Mouse (Mus musculus) G1E (cell line): Measurements from ENCODE around the gene Kpna3. TPM values are rescaled to one million over a fixed set of nuclear protein-coding genes. Genes with fewer than 3 reads are reported as not detected.
A peak's percentile ranks its signal among the peaks of the same experiment; 100 is the strongest.

Experiments used
- ATAC-seq: 2 replicates; pipeline ENCODE4 v1.8.0; 2016; ENCODE audit warnings: mild to moderate bottlenecking; ENCODE audit not compliant: insufficient number of reproducible peaks, poor library complexity, low FRiP score, severe bottlenecking; ENCODE audit errors: extremely low read depth
- DNase-seq: peaks from one replicate; pipeline ENCODE4 v3.0.0; 2012; ENCODE audit warnings: low spot score
- H3K27me3 ChIP-seq: 2 replicates; pipeline ENCODE4 v1.6.1; 2012; ENCODE audit warnings: mild to moderate bottlenecking, low read length, inconsistent platforms; ENCODE audit not compliant: insufficient read depth
- H3K36me3 ChIP-seq: replicated peaks from 2 replicates; pipeline ENCODE3; 2012; ENCODE audit warnings: mild to moderate bottlenecking, inconsistent platforms
- H3K4me1 ChIP-seq: 2 replicates; pipeline ENCODE4 v1.6.1; 2012; ENCODE audit warnings: low read depth, low read length, inconsistent platforms, mixed read lengths; ENCODE audit not compliant: insufficient read depth
- H3K4me3 ChIP-seq: 2 replicates; pipeline ENCODE4 v1.5.1; 2012; ENCODE audit warnings: low read depth, mild to moderate bottlenecking, inconsistent platforms, low read length, moderate library complexity, mixed read lengths
- H3K9me3 ChIP-seq: replicated peaks from 2 replicates; pipeline ENCODE4 v1.6.1; 2012; ENCODE audit warnings: inconsistent platforms
- CTCF ChIP-seq: IDR thresholded peaks from 2 replicates; pipeline ENCODE4 v1.5.1; 2012; ENCODE audit warnings: low read depth, low read length, inconsistent platforms, mixed read lengths
- GATA1 ChIP-seq: IDR thresholded peaks from 2 replicates; pipeline ENCODE4 v1.6.1; 2012; ENCODE audit warnings: borderline replicate concordance, low read length, inconsistent platforms, mixed read lengths
- GATA2 ChIP-seq: IDR thresholded peaks from 2 replicates; pipeline ENCODE4 v1.6.1; 2012; ENCODE audit warnings: low read depth, low read length, inconsistent platforms, borderline replicate concordance
- POLR2AphosphoS5 ChIP-seq: IDR thresholded peaks from 2 replicates; pipeline ENCODE4 v1.6.1; 2012; ENCODE audit warnings: low read depth, low read length, inconsistent platforms; ENCODE audit not compliant: insufficient replicate concordance
- TAL1 ChIP-seq: conservative IDR thresholded peaks from 2 replicates; pipeline ENCODE4 v1.6.1; 2012; ENCODE audit warnings: low read depth, low read length, inconsistent platforms, mixed read lengths
- polyA plus RNA-seq: library from polyadenylated mRNA; stranded (reverse); fragments of >175 nt; gene quantifications from 2 replicates; pipeline ENCODE4 v1.2.3, GENCODE M21; 2012
- total RNA-seq, 2 experiments: library from RNA; stranded (forward) in 1 of 2; stranded (reverse) in 1 of 2; fragments of 200-1000 nt in 1 of 2; fragments of >200 nt in 1 of 2; fragmentation: Nextera tagmentation in 1 of 2; gene quantifications; 2 replicates each; pipeline ENCODE4 v1.2.3; 2014 to 2017

Gene Kpna3
- 79.2 and 88.2 TPM in 2 replicates for total RNA-seq (2014; fragmentation: Nextera tagmentation)
- total RNA-seq (2017), result 35.1 and 44.9 TPM in 2 replicates
- polyA plus RNA-seq, result 10.5 and 11.8 TPM in 2 replicates

GRCm38 (mm10) chr14:61439661-61440559, at the start of gene Kpna3:
Kpna3 (minus strand) TSS chr14:61439874.
- TF ChIP-seq POLR2AphosphoS5 (no peak), CTCF (no peak), GATA1 (no peak), GATA2 (no peak), TAL1 (no peak)
- Histone ChIP-seq H3K4me1 (peaks cover 39% of the 10 kb centered on the region), H3K9me3 (no peaks in the 10 kb centered on the region), H3K27me3 (peaks cover 7% of the 10 kb centered on the region; the same call in 1 of the 2 replicates), H3K36me3 (peaks cover 13% of the 10 kb centered on the region), H3K4me3 (peak within 1 kb of the TSS; percentile 95)
- ATAC-seq (peak; percentile 88), DNase-seq (peak; percentile 86)

- H3K9me3 ChIP-seq, result no peaks in the 10 kb centered on the region
- H3K4me1 ChIP-seq, result no peaks in the 10 kb centered on the region
- DNase-seq (no peak), ATAC-seq (no peak)
- H3K4me3 ChIP-seq, result no peak overlapping the region
- H3K27me3 ChIP-seq, result peaks cover 33% of the 10 kb centered on the region
- TF ChIP-seq CTCF, result no peak
- no peak for TF ChIP-seq TAL1
- no peak for TF ChIP-seq POLR2AphosphoS5
- TF ChIP-seq GATA1, result no peak
- TF ChIP-seq GATA2, result no peak
- H3K36me3 ChIP-seq, result no peaks in the 10 kb centered on the region
Observed at GRCm38 (mm10) chr14:61460365-61460764, 20.7 kb upstream of the Kpna3 start.

- DNase-seq (no peak), ATAC-seq (no peak)
- Histone ChIP-seq H3K4me1 (no peaks in the 10 kb centered on the region), H3K4me3 (no peak overlapping the region), H3K27me3 (peaks cover 35% of the 10 kb centered on the region), H3K36me3 (no peaks in the 10 kb centered on the region), H3K9me3 (no peaks in the 10 kb centered on the region)
- TF ChIP-seq POLR2AphosphoS5 (no peak), GATA2 (no peak), TAL1 (no peak), CTCF (no peak), GATA1 (no peak)
Observed at GRCm38 (mm10) chr14:61457468-61457867, 17.8 kb upstream of the Kpna3 start.

- TF ChIP-seq CTCF (no peak), GATA2 (no peak)
- no peaks in the 10 kb centered on the region for H3K4me1 ChIP-seq
- DNase-seq, result no peak
Observed at GRCm38 (mm10) chr14:61455571-61455970, 15.9 kb upstream of the Kpna3 start.

GRCm38 (mm10) chr14:61453032-61453431, 13.4 kb upstream of the Kpna3 start:
- H3K4me1 ChIP-seq, result peaks cover 1% of the 10 kb centered on the region; the same call in 1 of the 2 replicates
- peaks cover 38% of the 10 kb centered on the region for H3K27me3 ChIP-seq
- no peaks in the 10 kb centered on the region for H3K36me3 ChIP-seq
- TF ChIP-seq CTCF (no peak), TAL1 (no peak)
- DNase-seq (no peak), ATAC-seq (no peak)
- H3K4me3 ChIP-seq, result no peak overlapping the region
- H3K9me3 ChIP-seq, result no peaks in the 10 kb centered on the region

More at GRCm38 (mm10) chr14:61455571-61455970, 15.9 kb upstream of the Kpna3 start:
- Histone ChIP-seq H3K9me3 (no peaks in the 10 kb centered on the region), H3K27me3 (peaks cover 40% of the 10 kb centered on the region), H3K4me3 (no peak overlapping the region), H3K36me3 (no peaks in the 10 kb centered on the region)
- no peak for ATAC-seq

GRCm38 (mm10) chr14:61452481-61452880, 12.8 kb upstream of the Kpna3 start:
- DNase-seq (no peak), ATAC-seq (no peak)
- Histone ChIP-seq H3K36me3 (no peaks in the 10 kb centered on the region), H3K4me1 (peaks cover 5% of the 10 kb centered on the region; the same call in 1 of the 2 replicates), H3K9me3 (no peaks in the 10 kb centered on the region), H3K27me3 (peaks cover 37% of the 10 kb centered on the region), H3K4me3 (no peak overlapping the region)
- TF ChIP-seq GATA1 (no peak), POLR2AphosphoS5 (no peak), GATA2 (no peak), TAL1 (no peak), CTCF (no peak)
